22 mouse cellular contexts compared by ENCODE assay signal in genomic region chr10:127932290-127932926, GRCm38 (mm10). TPM values are rescaled to one million over a fixed set of nuclear protein-coding genes. Genes with fewer than 3 reads are reported as not detected.
A peak's percentile ranks its signal among the peaks of the same experiment; 100 is the strongest.
DNase-seq lines count a peak whose midpoint lies in the region; ATAC-seq and TF ChIP-seq lines count a peak whose summit lies in the region.
"Had no signal": no experiment of that assay in that cellular context is flagged by ENCODE, and none has a peak within 500 bp of the region (broad histone marks: within the 10 kb centered on the region; RNA-seq: fewer than 3 reads in every experiment).

No protein-coding gene starts in this region.

- H3K9ac ChIP-seq in hindbrain, postnatal 0 days (replicated peaks; ENCODE audit: low read length), result no peak overlapping the region
- no peak overlapping the region for H3K9ac ChIP-seq in hindbrain, embryonic 14.5 days
- H3K9ac ChIP-seq: embryonic facial prominence, embryonic 13.5 days; forebrain, embryonic 13.5 days; heart, embryonic 13.5 days; hindbrain, embryonic 13.5 days; kidney, embryonic 15.5 days; limb, embryonic 12.5 days; lung, embryonic 15.5 days had no signal

- no peak overlapping the region for H3K4me2 ChIP-seq in hindbrain, postnatal 0 days (ENCODE audit: low read depth, low read length)
- H3K4me2 ChIP-seq in hindbrain, embryonic 14.5 days (replicated peaks), result no peak overlapping the region
- H3K4me2 ChIP-seq: embryonic facial prominence, embryonic 13.5 days; forebrain, embryonic 13.5 days; heart, embryonic 13.5 days; hindbrain, embryonic 13.5 days; kidney, embryonic 15.5 days; limb, embryonic 12.5 days; lung, embryonic 15.5 days had no signal

- no peak for TF ChIP-seq CTCF in hindbrain, postnatal 0 days (IDR thresholded peaks at IDR 0.05; ENCODE audit: low read depth)
- TF ChIP-seq CTCF in thymus, adult 2 months (IDR thresholded peaks at IDR 0.05; ENCODE audit: borderline replicate concordance, control insufficient read depth, extremely low read depth, insufficient read depth, low read length, poor library complexity), result no peak

- H3K4me1 ChIP-seq in hindbrain, postnatal 0 days (ENCODE audit: insufficient read depth, low read length), result no peaks in the 10 kb centered on the region
- H3K4me1 ChIP-seq in hindbrain, embryonic 14.5 days (replicated peaks; ENCODE audit: control insufficient read depth, insufficient read depth, low read length), result no peaks in the 10 kb centered on the region
- no peaks in the 10 kb centered on the region for H3K4me1 ChIP-seq in thymus, adult 2 months (replicated peaks; ENCODE audit: control insufficient read depth, insufficient read depth, low read length)
- H3K4me1 ChIP-seq: embryonic facial prominence, embryonic 13.5 days; forebrain, embryonic 13.5 days; heart, embryonic 13.5 days; hindbrain, embryonic 13.5 days; kidney, embryonic 15.5 days; limb, embryonic 12.5 days had no signal

- TF ChIP-seq POLR2A in thymus, adult 2 months (IDR thresholded peaks at IDR 0.05; ENCODE audit: control insufficient read depth, extremely low read depth, insufficient read depth, low read length, poor library complexity), result no peak

- no peak for ATAC-seq in hindbrain, postnatal 0 days
- ATAC-seq in hindbrain, embryonic 14.5 days (ENCODE audit: low FRiP score), result no peak
- ATAC-seq in granulocyte monocyte progenitor cell, adult 5-6 weeks (replicated peaks; ENCODE audit: poor library complexity, severe bottlenecking), result peak; percentile 29; the same call in 1 of the 2 replicates
- ATAC-seq: forebrain, embryonic 13.5 days had no signal

- H3K36me3 ChIP-seq in hindbrain, postnatal 0 days (ENCODE audit: insufficient read depth, low read length), result no peaks in the 10 kb centered on the region
- no peaks in the 10 kb centered on the region for H3K36me3 ChIP-seq in hindbrain, embryonic 14.5 days (replicated peaks; ENCODE audit: control insufficient read depth, insufficient read depth)
- H3K36me3 ChIP-seq in thymus, adult 2 months (ENCODE audit: control insufficient read depth, insufficient read depth, low read length), result no peaks in the 10 kb centered on the region
- H3K36me3 ChIP-seq: embryonic facial prominence, embryonic 13.5 days; heart, embryonic 13.5 days; hindbrain, embryonic 13.5 days; kidney, embryonic 15.5 days; limb, embryonic 12.5 days; lung, embryonic 15.5 days had no signal

- 61% methylated on average over 8 of the region's 8 CpGs for WGBS in hindbrain, postnatal 0 days
- WGBS in hindbrain, embryonic 14.5 days, result 71% methylated on average over 8 of the region's 8 CpGs
- 75% methylated on average over 8 of the region's 8 CpGs for WGBS in thymus, adult 2 months

- peak; percentile 7 for DNase-seq in hindbrain, postnatal 0 days (ENCODE audit: low spot score)
- DNase-seq in hindbrain, embryonic 14.5 days (ENCODE audit: low spot score), result no peak
- DNase-seq in right cerebral cortex, adult 18-20 months, result peak; percentile 4
- no peak for DNase-seq in right cerebral cortex, adult 2 months (ENCODE audit: low spot score in 2 of 2)
- peak; percentile 41 for DNase-seq in skeletal muscle tissue, adult 2 months (ENCODE audit: low read depth, low spot score)
- no peak for DNase-seq in neural tube, embryonic 10.5 days (ENCODE audit: extremely low spot score, low spot score)
- DNase-seq in thymus, adult 2 months, result no peak
- DNase-seq: midbrain, embryonic 14.5 days had no signal

- no peaks in the 10 kb centered on the region for H3K9me3 ChIP-seq in hindbrain, postnatal 0 days (ENCODE audit: low read length)
- H3K9me3 ChIP-seq in hindbrain, embryonic 14.5 days (ENCODE audit: control insufficient read depth, low read length), result 0 out of 2 replicates have a peak, but pooled peaks cover 3% of the 10 kb centered on the region
- H3K9me3 ChIP-seq: embryonic facial prominence, embryonic 13.5 days; forebrain, embryonic 13.5 days; heart, embryonic 13.5 days; hindbrain, embryonic 13.5 days; kidney, embryonic 15.5 days; limb, embryonic 12.5 days; lung, embryonic 15.5 days had no signal

- no peak overlapping the region for H3K4me3 ChIP-seq in hindbrain, postnatal 0 days (ENCODE audit: low read length)
- no peak overlapping the region for H3K4me3 ChIP-seq in hindbrain, embryonic 14.5 days (replicated peaks; ENCODE audit: low read length)
- no peak overlapping the region for H3K4me3 ChIP-seq in thymus, adult 2 months (ENCODE audit: control insufficient read depth, insufficient read depth, low read length)
- H3K4me3 ChIP-seq: embryonic facial prominence, embryonic 13.5 days; forebrain, embryonic 13.5 days; heart, embryonic 13.5 days; hindbrain, embryonic 13.5 days; kidney, embryonic 15.5 days; limb, embryonic 12.5 days; lung, embryonic 15.5 days had no signal

- no peaks in the 10 kb centered on the region for H3K27me3 ChIP-seq in hindbrain, postnatal 0 days (ENCODE audit: insufficient read depth, low read length)
- no peaks in the 10 kb centered on the region for H3K27me3 ChIP-seq in hindbrain, embryonic 14.5 days (ENCODE audit: control insufficient read depth, insufficient read depth, low read length)
- H3K27me3 ChIP-seq in thymus, adult 2 months (ENCODE audit: control insufficient read depth, insufficient read depth, low read length), result no peaks in the 10 kb centered on the region
- H3K27me3 ChIP-seq: CH12.LX; embryonic facial prominence, embryonic 13.5 days; forebrain, embryonic 13.5 days; heart, embryonic 13.5 days; hindbrain, embryonic 13.5 days; kidney, embryonic 15.5 days; limb, embryonic 12.5 days; lung, embryonic 15.5 days had no signal

- no peak overlapping the region for H3K27ac ChIP-seq in hindbrain, postnatal 0 days
- H3K27ac ChIP-seq in hindbrain, embryonic 14.5 days, result no peak overlapping the region
- H3K27ac ChIP-seq in thymus, adult 2 months (ENCODE audit: control insufficient read depth, insufficient read depth, low read length), result no peak overlapping the region
- H3K27ac ChIP-seq: embryonic facial prominence, embryonic 13.5 days; forebrain, embryonic 13.5 days; heart, embryonic 13.5 days; hindbrain, embryonic 13.5 days; kidney, embryonic 15.5 days; limb, embryonic 12.5 days; lung, embryonic 15.5 days; stomach, postnatal 0 days had no signal

RNA-seq across cellular contexts. Expression of gene Sdr9c7, which starts 34.1 kb away (rescaled TPM):
- total RNA-seq in hindbrain, postnatal 0 days (2014; rRNA removed), result not detected in 2 replicates
- polyA plus RNA-seq in hindbrain, postnatal 0 days (2015; fragmentation: Nextera tagmentation; extraction: Ambion mirVana), result not detected in 2 replicates
- polyA plus RNA-seq in hindbrain, embryonic 14.5 days (2014; fragmentation: Nextera tagmentation; extraction: Ambion mirVana), result not detected in 2 replicates
- not detected in 2 replicates for total RNA-seq in granulocyte monocyte progenitor cell, adult 5-6 weeks (2014; fragmentation: Nextera tagmentation)
- total RNA-seq in granulocyte monocyte progenitor cell, adult 5-6 weeks (2017), result not detected in 2 replicates
- 0.52 and 1.3 TPM in 2 replicates for polyA plus RNA-seq in thymus, adult 2 months (2012; rRNA removed)
- total RNA-seq: CH12.LX had no signal
- polyA plus RNA-seq: forebrain, embryonic 13.5 days; heart, embryonic 13.5 days; hindbrain, embryonic 13.5 days; limb, embryonic 12.5 days; lung, embryonic 15.5 days; midbrain, embryonic 14.5 days; neural tube, embryonic 14.5 days had no signal

RNA-seq across cellular contexts. Expression of gene Rdh7, which starts 43.8 kb away (rescaled TPM):
- not detected in 2 replicates for total RNA-seq in hindbrain, postnatal 0 days (2014; rRNA removed)
- not detected in 2 replicates for polyA plus RNA-seq in hindbrain, postnatal 0 days (2015; fragmentation: Nextera tagmentation; extraction: Ambion mirVana)
- polyA plus RNA-seq in hindbrain, embryonic 14.5 days (2014; fragmentation: Nextera tagmentation; extraction: Ambion mirVana), result not detected in 2 replicates
- total RNA-seq in granulocyte monocyte progenitor cell, adult 5-6 weeks (2014; fragmentation: Nextera tagmentation), result not detected in 2 replicates
- not detected in 2 replicates for total RNA-seq in granulocyte monocyte progenitor cell, adult 5-6 weeks (2017)
- polyA plus RNA-seq in thymus, adult 2 months (2012; rRNA removed), result 0.11 and 1.7 TPM in 2 replicates
- total RNA-seq: adrenal gland, adult 18-20 months; CH12.LX; layer of hippocampus, postnatal 14 days had no signal
- polyA plus RNA-seq: embryonic facial prominence, embryonic 13.5 days; forebrain, embryonic 13.5 days; heart, embryonic 13.5 days; hindbrain, embryonic 13.5 days; kidney, embryonic 15.5 days; limb, embryonic 12.5 days; lung, embryonic 15.5 days; midbrain, embryonic 14.5 days; neural tube, embryonic 14.5 days; urinary bladder, adult 2 months had no signal

Comparison
In these comparisons a context has a peak if more than half of its experiments do, and no peak if none do; other contexts are left out.
1. DNase-seq: peak in hindbrain, postnatal 0 days (single experiment), right cerebral cortex, adult 18-20 months (single experiment) and skeletal muscle tissue, adult 2 months (single experiment); none in hindbrain, embryonic 14.5 days (single experiment), right cerebral cortex, adult 2 months (0 of 2), neural tube, embryonic 10.5 days (single experiment) and thymus, adult 2 months (single experiment).